Mouse (Mus musculus) skeletal muscle tissue, adult 2 months (tissue): ENCODE results near the gene Cabp4.

ENCODE experiments used
- DNase-seq: peaks from one replicate; pipeline ENCODE4 v3.0.0-alpha.2; 2012; ENCODE audit warnings: low read depth, low spot score

Gene Cabp4

GRCm38 (mm10) chr19:4143759-4144268 lies at the start of gene Cabp4:
TSS of gene Cabp4 (minus strand) at chr19:4144033.
- no peak for DNase-seq

DNA sequence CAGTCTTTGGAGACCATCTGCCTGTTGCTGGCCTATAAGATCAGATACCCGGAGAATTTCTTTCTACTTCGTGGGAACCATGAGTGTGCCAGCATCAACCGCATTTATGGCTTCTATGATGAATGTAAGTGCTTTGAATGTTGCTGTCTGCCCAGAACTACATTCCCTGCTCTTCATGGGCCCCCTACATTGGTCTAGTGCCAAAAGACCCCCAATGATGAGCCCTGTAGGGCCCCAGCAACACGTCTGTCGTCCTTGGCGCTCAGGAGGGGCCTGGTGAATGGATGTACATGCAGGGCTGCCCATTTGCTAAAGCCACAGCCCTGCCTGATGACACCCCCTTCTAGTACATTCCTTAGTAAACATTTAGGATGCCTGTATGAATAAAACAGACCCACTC lies 49.3 kb upstream of the Cabp4 start:
- no peak for DNase-seq

- DNase-seq, result no peak
Measured at GRCm38 (mm10) chr19:4192251-4192985, 48.6 kb upstream of the Cabp4 start.

GRCm38 (mm10) chr19:4191528-4192250 lies 47.9 kb upstream of the Cabp4 start, which contains the start of gene Ppp1ca:
TSS of gene Ppp1ca (plus strand) at chr19:4192065.
- DNase-seq, result peak; percentile 95

DNA sequence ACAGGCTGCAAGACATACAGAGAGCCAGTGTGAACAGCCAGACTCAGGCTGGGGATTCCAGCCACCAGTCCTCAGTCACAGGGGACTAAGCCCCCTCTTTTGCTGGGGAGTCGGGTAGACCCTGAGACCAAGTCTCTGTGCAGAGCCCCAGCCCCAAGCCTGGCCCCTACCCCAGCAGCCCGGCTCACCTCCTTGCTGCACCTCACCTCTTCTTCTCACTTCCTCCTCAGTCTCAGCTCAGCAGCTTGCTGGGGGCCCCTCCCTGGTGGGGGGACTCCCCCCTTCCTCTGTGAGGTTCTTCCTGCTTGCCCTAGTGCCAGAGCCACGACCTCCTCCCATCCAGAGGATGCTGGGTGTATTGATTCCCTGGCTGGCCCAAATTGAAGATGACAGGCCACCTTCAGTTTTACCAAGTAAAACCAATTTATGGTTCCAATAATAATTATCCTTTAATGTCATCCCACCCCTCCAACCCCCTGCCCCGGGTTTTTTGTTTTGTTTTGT lies 47.0 kb upstream of the Cabp4 start, which contains the start of gene Tbc1d10c:
Tbc1d10c (minus strand) TSS at position 454 of the 504 bp plus-strand sequence.
- DNase-seq, result no peak

DNA sequence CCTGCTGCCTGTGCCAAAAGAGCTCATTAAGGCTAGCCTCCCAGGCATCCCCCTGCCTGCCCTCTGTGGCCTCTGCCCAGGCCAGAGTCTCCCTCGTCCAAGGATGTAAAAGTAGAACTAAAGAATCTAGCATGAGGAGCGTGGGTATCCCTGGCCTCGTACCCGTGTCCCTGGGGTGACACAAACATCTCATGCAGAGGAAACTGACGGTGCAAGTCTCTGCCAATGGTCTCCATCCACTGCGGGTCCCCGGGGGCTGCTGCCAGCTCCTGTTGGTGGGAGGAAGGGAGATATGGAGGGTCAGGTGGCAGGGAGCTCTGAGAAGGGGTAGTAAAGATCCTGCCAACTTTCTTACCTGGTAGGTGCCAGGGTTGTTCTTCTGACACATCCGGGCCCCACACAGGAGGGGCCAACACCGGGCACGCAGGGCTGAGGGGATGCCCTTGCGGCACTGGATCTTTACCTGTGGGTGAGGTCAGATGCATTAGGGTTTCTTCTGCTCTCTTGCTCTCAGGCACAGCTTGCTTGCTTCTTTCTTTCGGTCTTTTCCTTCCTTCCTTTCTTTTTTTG lies 45.3 kb upstream of the Cabp4 start:
- DNase-seq, result no peak

DNA sequence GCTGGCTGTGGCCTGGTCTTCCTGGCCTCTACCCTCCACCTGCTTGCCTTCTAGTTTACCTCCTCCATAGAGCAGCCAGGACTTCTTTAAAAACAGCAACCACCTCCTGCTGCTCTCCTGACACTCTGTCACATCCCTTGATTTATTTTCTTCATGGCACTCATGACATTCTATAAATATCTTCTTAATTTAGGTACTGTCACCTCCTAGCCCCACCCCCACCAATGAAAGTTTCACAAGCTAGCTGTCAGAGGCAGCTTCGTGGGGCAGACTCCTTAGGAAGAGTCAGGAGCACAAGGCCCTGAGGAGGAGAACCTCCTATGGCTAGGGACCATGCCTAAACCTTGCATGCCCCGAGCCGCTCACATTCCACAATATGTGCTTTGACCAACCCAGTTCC lies 43.5 kb upstream of the Cabp4 start:
- DNase-seq, result peak; percentile 74

GRCm38 (mm10) chr19:4184976-4185975 lies 41.4 kb upstream of the Cabp4 start:
- DNase-seq, result no peak

- no peak for DNase-seq
Measured at GRCm38 (mm10) chr19:4183689-4184088, 39.9 kb upstream of the Cabp4 start.

GRCm38 (mm10) chr19:4181892-4182291 lies 38.1 kb upstream of the Cabp4 start:
- DNase-seq, result peak; percentile 64

GRCm38 (mm10) chr19:4180411-4180810 lies 36.6 kb upstream of the Cabp4 start:
- DNase-seq, result no peak

GRCm38 (mm10) chr19:4175368-4175947 lies 31.6 kb upstream of the Cabp4 start, which contains the start of gene Carns1:
TSS of gene Carns1 (minus strand) at chr19:4175479.
- peak; percentile 80 for DNase-seq

DNA sequence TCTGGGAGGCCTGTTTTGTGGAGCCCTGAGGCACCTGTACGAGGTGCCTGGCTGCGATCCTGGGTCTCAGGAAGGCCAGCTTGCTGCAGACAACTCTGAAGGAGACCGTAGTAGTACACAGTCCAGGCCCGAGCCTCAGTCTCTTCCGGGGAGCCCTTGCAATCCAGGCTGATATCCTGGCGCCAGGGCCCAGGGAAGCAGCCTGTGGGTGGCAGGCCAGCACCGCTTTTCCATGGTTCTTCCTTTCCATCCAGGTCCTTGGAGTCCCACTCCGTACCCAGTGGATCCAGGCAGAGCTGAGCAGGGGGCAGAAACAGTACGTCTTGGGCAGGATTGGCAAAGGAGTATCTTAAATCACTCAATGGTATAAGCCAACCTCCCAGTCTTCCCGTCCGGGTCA lies 29.1 kb upstream of the Cabp4 start:
- DNase-seq, result no peak

- peak; percentile 56 for DNase-seq
Measured at GRCm38 (mm10) chr19:4171393-4172290, 27.8 kb upstream of the Cabp4 start.

DNA sequence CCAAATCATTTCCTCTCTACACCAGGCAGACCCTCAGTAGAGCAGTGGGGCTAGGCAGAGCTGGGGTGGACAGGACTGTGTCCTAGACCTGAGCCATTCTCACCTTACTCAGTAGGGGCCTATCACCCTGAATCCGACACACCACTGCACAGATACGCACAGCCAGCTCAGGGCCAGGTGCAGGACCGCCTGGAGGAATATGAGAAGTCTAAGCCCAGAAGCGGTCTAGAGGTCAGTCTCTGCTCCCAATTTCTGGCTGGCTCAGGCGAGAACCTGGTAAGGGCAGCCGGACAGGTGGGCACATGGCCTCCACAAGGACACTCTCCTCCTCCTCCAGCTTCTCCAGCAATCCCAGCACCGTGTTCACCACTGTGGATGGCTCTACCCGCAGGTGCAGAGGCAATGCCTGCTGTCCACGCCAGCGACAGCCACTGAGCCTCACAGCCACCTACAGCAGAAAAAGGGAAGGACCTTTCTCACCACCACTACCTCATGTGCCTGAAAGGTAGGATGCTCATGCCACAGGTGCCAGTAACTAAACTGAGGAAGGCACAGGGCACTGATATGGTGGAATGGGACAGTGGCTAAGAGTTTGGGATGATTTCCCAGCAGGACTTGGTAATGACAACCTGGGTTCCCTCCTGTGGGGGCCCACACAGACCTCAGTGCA lies 27.0 kb upstream of the Cabp4 start:
- DNase-seq, result no peak

DNA sequence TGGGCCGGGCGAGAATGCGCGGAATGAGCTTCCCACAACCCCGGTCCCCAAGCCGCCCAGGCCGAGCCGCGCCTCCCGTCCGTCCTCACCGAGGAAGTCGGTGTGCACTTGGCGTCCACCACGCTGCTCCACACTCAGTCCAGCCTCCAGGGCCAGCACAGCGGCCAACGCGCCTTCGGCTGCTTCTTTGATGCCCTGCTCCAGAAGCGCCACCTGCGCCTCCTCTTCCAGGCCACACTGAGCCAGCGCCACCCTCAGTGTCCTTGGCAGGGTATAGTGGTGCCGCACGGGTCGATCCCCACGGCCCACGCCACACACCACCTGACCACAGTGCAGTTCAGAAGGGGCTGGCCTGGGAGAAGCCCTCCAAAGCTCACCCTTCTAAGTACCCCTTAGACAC lies 26.0 kb upstream of the Cabp4 start:
- no peak for DNase-seq

- DNase-seq, result peak; percentile 99
Measured at GRCm38 (mm10) chr19:4169378-4169784, 25.5 kb upstream of the Cabp4 start.

DNA sequence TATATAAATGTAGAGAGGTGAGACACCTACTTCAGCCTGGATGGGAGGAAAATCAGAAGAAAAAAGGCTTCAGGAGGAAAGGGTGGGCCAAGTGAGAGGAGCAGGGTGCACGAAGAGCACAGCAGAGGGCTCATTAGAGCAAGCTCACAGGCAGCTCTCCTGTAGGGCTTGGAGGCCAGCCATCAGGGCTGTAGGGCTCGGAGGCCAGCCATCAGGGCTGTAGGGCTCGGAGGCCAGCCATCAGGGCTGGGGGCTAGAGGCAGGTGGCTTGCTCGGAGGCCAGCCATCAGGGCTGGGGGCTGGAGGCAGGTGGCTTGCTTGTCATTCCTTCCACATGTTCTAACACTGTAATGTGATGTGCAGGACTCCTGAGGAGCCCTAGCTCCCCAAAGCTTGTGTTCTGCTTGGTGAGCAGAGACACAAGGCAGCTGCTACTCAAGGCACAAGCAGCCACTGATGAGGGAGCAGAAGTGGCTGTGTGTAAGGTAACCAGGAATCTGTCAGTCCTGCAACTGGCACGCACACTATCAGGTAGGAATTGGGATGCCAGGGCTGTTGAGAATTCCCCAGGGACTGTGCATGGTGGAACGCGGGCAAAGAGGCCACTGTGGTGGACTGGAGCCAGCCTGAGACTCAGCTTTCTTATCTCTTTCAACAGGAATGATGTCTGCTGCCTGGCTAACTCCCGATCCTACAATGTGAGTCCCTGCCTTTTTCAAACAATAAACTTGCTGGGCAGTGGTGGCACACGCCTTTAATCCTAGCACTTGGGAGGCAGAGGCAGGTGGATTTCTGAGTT lies 23.0 kb upstream of the Cabp4 start:
- no peak for DNase-seq
